Mouse (Mus musculus) effector memory CD4-positive, alpha-beta T cell, adult 7 months (primary cell): ENCODE data around the gene Hnrnph1. TPM values are rescaled to one million over a fixed set of nuclear protein-coding genes. Genes with fewer than 3 reads are reported as not detected.

Experiments used
- polyA plus RNA-seq: library from polyadenylated mRNA; unstranded; fragments of 100-300 nt; shearing (Covaris generic); gene quantifications from one replicate; pipeline ENCODE4 v1.2.1, GENCODE M21; 2017

Gene Hnrnph1
- 314 TPM for polyA plus RNA-seq

DNA sequence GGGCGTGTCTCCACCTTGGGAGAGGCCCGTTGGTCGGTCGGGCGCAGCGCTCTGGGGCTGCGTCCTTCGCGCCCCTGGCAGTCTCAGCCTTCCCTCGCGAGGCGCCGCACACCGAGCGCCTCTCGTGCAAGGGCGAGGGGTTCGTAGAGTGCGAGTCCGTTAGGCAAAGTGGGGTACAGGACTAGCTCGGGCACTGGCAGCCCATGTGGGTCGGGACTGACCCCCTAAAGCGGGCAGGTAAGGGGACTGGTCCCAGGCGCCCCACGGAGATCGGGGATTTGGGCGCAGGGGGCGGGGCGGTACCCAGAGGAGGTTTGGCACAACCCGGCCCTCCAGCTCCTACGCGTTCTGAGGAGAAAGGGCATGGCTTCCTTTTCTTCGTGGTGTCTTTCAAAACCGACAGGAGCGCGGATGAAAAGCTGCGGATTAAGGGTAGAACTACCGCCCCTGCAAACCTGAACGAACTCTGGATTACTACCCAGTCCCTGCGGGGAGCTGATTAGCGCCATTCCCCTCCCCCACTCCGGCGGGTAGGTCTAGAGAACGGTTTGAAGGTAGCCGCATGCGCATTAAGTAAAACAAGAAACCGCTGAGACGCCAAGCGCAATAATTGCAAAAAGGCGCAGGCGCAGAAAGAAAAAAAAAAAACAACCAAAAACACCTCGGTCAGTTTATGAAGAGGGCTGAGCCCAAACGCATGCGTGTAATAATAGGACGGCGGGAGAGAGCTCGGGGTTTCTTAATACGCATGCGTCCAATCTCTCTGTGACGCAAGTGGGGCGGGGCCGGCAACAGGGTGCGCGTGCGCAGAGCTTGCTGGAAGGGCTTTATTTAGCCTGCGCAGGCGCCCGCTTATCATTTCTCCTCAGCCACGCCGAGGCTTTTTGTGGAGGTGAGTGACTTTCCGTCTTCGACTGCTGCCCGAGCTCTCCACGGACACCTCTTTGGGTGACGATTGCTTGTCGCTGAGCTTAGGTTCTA lies at the start of gene Hnrnph1:
TSS of gene Hnrnph1 (plus strand) at position 80 of the 981 bp plus-strand sequence.

DNA sequence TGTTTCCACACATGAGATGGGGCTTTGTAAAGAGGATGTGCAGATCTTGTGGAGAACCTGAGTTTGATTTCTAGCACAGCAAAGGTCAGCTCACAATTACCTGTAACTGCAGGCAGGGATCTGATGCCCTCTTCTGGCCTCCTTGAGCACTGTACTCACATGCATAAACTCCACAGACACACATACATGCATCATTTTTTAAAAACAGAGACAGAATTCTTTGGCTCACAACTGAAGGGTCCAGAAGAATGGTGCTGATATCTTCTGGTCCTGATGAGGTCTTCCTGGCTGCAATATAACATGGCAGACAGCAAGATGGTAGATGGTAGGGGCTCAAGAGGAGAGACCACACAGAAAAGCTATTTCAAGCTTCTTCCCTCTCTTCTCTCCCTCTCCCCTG lies 22.6 kb upstream of the Hnrnph1 start, which contains the start of gene Cby3:
TSS of gene Cby3 (plus strand) at position 301 of the 400 bp plus-strand sequence.

DNA sequence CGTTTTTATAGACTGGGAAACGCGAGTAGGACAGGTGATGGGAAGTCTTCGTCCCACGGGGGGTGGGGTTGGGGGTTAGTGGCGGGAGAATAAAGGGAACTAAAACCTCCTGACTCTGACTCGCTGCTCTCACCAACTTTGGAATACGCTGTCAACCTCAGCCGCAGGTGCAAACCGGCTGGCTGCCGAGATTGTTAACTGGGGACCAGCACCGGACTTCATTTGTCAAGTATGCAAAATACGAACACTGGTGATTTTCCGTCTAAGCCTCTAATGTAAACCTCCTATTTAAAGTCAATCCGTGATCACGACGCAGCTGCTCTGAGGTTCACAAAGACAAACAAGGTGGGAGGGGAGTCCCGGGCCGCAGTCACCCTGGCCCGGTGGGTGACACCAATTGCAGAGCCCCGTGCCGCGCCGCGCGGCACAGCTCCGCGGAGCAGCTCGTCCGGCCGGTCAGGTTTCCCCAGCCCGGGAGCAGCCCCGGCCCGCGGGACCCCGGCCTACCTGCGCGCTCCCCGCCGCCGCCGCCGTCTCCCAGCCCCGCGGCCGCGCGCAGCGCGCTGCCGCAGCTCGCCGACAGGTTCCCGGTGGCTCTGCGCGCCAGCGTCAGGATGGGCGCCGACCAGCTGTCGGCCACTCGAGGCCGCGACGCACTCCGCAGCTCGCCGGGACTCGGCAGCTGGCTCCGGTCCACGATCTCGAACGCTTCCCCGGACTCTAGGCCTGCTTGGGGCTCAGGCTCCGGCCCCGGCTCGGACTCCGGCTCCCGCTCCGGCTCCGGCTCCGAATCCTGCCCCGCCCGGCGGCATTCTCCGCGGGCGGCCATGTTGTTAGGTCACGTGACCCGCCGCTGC lies 53.7 kb downstream of the Hnrnph1 start, which contains the start of gene Rufy1:
TSS of gene Rufy1 (minus strand) at position 849 of the 857 bp plus-strand sequence.

Other genes starting within 250 kb of the Hnrnph1 start
- gene Tbc1d9b, start 245.6 kb upstream of the Hnrnph1 start, polyA plus RNA-seq, result 51.4 TPM
- gene Mrnip, start 202.5 kb upstream of the Hnrnph1 start, polyA plus RNA-seq, result 1.2 TPM
- 1,186 TPM for gene Sqstm1, start 166.2 kb upstream of the Hnrnph1 start, polyA plus RNA-seq
- 10.3 TPM for gene Mgat4b, start 166.1 kb upstream of the Hnrnph1 start, polyA plus RNA-seq
- gene Ltc4s, start 138.4 kb upstream of the Hnrnph1 start, polyA plus RNA-seq, result 0.63 TPM
- gene Maml1, start 84.7 kb upstream of the Hnrnph1 start, polyA plus RNA-seq, result 5.4 TPM
- 161 TPM for gene Canx, start 51.3 kb upstream of the Hnrnph1 start, polyA plus RNA-seq
- not detected for gene Cby3, start 22.5 kb upstream of the Hnrnph1 start, polyA plus RNA-seq
- gene Rufy1, start 54.1 kb downstream of the Hnrnph1 start, polyA plus RNA-seq, result 19.2 TPM
- 0.27 TPM for gene Adamts2, start 225.1 kb downstream of the Hnrnph1 start, polyA plus RNA-seq